Mouse (Mus musculus): ENCODE measurements at regions not wholly inside any gene's neighbourhood (a gene's known extent, or its start where the extent isn't known, plus 50 kb on each side); places are given as distances from the start of the nearest gene placed in this dataset.

DNA sequence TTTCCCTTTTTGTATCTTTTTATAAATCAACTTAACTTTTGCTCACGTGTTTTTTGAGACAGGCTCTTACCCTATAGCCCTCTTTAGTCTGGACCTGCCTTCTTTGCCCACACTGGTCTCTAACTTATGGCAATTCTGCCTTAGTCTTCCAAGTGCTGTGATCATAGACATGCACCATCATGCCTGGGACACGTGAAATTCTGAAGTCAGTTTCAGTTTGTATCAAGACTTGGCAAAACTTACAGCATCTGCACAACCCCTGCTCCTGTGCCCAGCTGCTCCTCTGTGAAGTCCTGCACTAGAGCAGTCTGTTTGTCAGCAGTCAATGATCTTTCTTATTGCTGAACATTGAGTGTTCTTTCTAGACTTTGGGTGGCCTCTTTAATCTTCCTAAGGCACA lies 114.3 kb upstream of the Tsc22d2 start:
- Histone ChIP-seq H3K4me2 (ENCODE audit: low read length) (no peak overlapping the region), H3K9me3 (ENCODE audit: control insufficient read depth, low read length) (no peaks in the 10 kb centered on the region), H3K36me3 (ENCODE audit: control insufficient read depth, insufficient read depth, low read length) (no peaks in the 10 kb centered on the region), H3K27ac (ENCODE audit: low read depth, low read length) (no peak overlapping the region), H3K9ac (ENCODE audit: low read depth, low read length) (no peak overlapping the region), H3K27me3 (replicated peaks; ENCODE audit: control insufficient read depth, insufficient read depth, low read length) (no peaks in the 10 kb centered on the region), H3K4me1 (ENCODE audit: control insufficient read depth, insufficient read depth, low read depth, low read length) (0 out of 2 replicates have a peak, but pooled peaks cover 2% of the 10 kb centered on the region), H3K4me3 (ENCODE audit: low read length) (no peak overlapping the region)
- WGBS: 78% methylated on average over 2 of the region's 2 CpGs
- no peak for ATAC-seq

DNA sequence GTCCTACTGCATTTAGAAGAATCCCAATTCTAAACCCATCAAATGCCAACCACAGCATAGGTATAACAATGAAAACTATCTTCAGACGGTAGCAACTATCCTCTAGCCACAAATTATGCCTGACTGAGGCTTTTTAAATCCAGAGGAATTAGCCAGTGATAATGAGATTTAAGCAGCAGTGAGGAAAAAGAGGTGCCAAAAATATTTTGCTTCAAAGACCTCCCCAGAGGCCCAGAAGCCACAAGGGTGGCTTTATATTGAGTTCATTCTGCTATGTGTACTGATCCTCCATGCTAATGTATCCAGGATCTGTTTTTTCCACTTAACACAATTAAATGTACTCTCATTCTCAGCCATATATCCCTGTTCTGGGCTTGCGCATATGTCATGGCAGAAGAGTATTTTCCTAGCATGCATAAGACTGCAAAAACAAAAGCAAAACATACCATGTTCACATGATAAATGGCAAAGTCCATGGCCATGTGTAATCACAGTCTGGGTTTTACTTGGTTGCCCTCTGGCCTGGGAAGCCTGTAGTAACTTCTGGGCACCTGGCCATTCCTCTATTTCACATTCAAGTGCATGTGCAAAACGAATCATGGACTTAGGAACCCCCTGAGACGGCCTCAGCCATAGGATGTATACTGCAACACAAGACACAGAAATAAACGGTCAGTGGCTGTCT lies 113.6 kb upstream of the Tsc22d2 start:
- H3K9me3 ChIP-seq (ENCODE audit: control insufficient read depth, low read length): no peaks in the 10 kb centered on the region
- WGBS: 53% methylated on average over 5 of the region's 5 CpGs
- no peak overlapping the region for H3K27ac ChIP-seq (ENCODE audit: low read depth, low read length)
- H3K4me2 ChIP-seq (ENCODE audit: low read length): no peak overlapping the region
- no peaks in the 10 kb centered on the region for H3K27me3 ChIP-seq (replicated peaks; ENCODE audit: control insufficient read depth, insufficient read depth, low read length)
- no peak overlapping the region for H3K9ac ChIP-seq (ENCODE audit: low read depth, low read length)
- H3K4me1 ChIP-seq (ENCODE audit: control insufficient read depth, insufficient read depth, low read depth, low read length): 0 out of 2 replicates have a peak, but pooled peaks cover 2% of the 10 kb centered on the region
- ATAC-seq: no peak
- no peak overlapping the region for H3K4me3 ChIP-seq (ENCODE audit: low read length)
- no peaks in the 10 kb centered on the region for H3K36me3 ChIP-seq (ENCODE audit: control insufficient read depth, insufficient read depth, low read length)

DNA sequence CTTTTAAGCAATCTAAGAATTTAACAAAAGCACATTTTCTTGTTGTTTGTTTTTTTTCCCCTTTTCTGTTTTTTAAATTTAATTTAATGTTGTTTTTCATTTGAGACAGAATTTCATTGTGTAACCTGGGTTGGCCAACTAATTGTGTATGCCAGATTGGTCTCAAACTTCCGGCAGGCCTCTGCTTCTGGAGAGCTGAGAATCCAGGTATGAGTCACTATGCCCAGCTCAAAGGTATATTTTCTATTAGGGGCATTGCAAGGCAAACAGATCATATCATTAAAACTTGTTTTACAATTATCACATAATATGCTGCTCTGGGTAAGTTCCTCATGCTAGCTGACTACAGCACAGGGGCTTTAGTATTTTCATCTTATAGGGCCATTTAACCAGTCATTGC lies 112.2 kb upstream of the Tsc22d2 start:
- 0 out of 2 replicates have a peak, but pooled peaks cover 2% of the 10 kb centered on the region for H3K4me1 ChIP-seq (ENCODE audit: control insufficient read depth, insufficient read depth, low read depth, low read length)
- WGBS: 81% methylated on average over 1 of the region's 1 CpGs
- H3K4me2 ChIP-seq (ENCODE audit: low read length): no peak overlapping the region
- H3K9me3 ChIP-seq (ENCODE audit: control insufficient read depth, low read length): no peaks in the 10 kb centered on the region
- H3K27me3 ChIP-seq (replicated peaks; ENCODE audit: control insufficient read depth, insufficient read depth, low read length): no peaks in the 10 kb centered on the region
- H3K4me3 ChIP-seq (ENCODE audit: low read length): no peak overlapping the region
- H3K27ac ChIP-seq (ENCODE audit: low read depth, low read length): no peak overlapping the region
- no peaks in the 10 kb centered on the region for H3K36me3 ChIP-seq (ENCODE audit: control insufficient read depth, insufficient read depth, low read length)
- no peak overlapping the region for H3K9ac ChIP-seq (ENCODE audit: low read depth, low read length)
- no peak for ATAC-seq

DNA sequence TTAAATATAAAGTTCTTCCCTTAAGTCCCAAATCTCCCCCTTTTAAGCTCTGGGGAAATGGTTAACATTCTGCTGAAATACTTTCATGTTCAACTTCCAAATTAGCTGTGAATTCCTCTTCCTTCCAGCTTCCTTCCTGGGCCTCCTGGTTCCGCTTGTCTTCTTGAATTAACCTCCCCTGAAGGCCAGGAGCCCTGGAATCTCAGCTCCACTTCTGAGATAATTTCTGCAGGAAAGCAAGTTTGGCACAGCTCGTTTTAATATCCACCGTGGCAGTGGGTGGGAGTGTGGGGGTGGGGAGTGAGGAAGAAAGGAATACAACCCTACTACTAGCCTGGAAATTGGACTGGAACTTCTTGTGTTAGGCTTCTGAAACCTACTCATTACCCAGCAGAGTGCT lies 110.8 kb upstream of the Tsc22d2 start:
- Histone ChIP-seq H3K36me3 (ENCODE audit: control insufficient read depth, insufficient read depth, low read length) (no peaks in the 10 kb centered on the region), H3K4me3 (ENCODE audit: low read length) (no peak overlapping the region), H3K4me2 (ENCODE audit: low read length) (no peak overlapping the region), H3K9me3 (ENCODE audit: control insufficient read depth, low read length) (no peaks in the 10 kb centered on the region), H3K9ac (ENCODE audit: low read depth, low read length) (no peak overlapping the region), H3K27ac (ENCODE audit: low read depth, low read length) (no peak overlapping the region), H3K4me1 (ENCODE audit: control insufficient read depth, insufficient read depth, low read depth, low read length) (0 out of 2 replicates have a peak, but pooled peaks cover 2% of the 10 kb centered on the region), H3K27me3 (replicated peaks; ENCODE audit: control insufficient read depth, insufficient read depth, low read length) (no peaks in the 10 kb centered on the region)
- 45% methylated on average over 3 of the region's 3 CpGs for WGBS
- ATAC-seq: no peak

DNA sequence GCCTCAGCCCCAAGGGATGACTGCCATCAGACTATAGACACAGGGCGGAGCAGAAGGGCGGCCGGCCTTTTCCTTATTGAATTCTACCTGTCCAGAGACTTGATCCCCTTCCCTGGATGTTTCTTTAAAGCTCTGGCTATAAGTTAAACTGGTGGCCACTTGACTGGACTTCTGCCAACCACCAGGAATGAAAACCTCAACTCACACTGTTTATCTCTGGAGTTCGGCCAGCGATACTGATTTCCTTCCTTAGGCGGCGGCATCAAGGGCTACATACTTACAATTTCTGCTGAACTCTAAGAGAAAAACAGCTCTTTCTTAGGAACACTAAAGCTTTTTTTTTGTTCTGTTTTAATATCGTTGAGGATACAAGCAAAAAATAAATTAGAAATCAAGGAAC lies 104.9 kb upstream of the Tsc22d2 start:
- no peak overlapping the region for H3K4me3 ChIP-seq (ENCODE audit: low read length)
- no peaks in the 10 kb centered on the region for H3K9me3 ChIP-seq (ENCODE audit: control insufficient read depth, low read length)
- no peak for ATAC-seq
- WGBS: 80% methylated on average over 8 of the region's 8 CpGs
- no peak overlapping the region for H3K9ac ChIP-seq (ENCODE audit: low read depth, low read length)
- H3K36me3 ChIP-seq (ENCODE audit: control insufficient read depth, insufficient read depth, low read length): no peaks in the 10 kb centered on the region
- no peak overlapping the region for H3K4me2 ChIP-seq (ENCODE audit: low read length)
- no peaks in the 10 kb centered on the region for H3K4me1 ChIP-seq (ENCODE audit: control insufficient read depth, insufficient read depth, low read depth, low read length)
- no peaks in the 10 kb centered on the region for H3K27me3 ChIP-seq (replicated peaks; ENCODE audit: control insufficient read depth, insufficient read depth, low read length)
- H3K27ac ChIP-seq (ENCODE audit: low read depth, low read length): no peak overlapping the region

DNA sequence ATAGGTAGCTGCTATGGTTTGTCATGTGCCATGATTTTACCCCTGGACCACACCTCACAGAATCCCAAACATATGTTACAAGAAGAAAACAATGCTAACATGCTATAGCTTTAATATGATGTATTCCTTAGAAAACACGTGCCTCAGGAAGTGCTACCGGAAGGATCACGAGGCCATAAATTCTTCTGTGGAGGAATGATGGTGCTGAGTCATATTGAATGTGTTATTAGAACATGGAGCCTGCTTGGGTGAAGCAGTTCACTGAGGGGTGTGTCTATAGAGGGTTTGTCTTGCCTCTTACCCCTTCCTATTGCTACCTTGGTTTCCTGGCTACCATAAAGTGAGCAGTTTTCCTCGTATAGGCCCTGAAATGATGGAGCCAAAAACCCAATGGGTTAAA lies 104.1 kb upstream of the Tsc22d2 start:
- WGBS: 94% methylated on average over 4 of the region's 4 CpGs
- Histone ChIP-seq H3K27ac (ENCODE audit: low read depth, low read length) (no peak overlapping the region), H3K9me3 (ENCODE audit: control insufficient read depth, low read length) (no peaks in the 10 kb centered on the region), H3K4me3 (ENCODE audit: low read length) (no peak overlapping the region), H3K9ac (ENCODE audit: low read depth, low read length) (no peak overlapping the region), H3K36me3 (ENCODE audit: control insufficient read depth, insufficient read depth, low read length) (no peaks in the 10 kb centered on the region), H3K27me3 (replicated peaks; ENCODE audit: control insufficient read depth, insufficient read depth, low read length) (no peaks in the 10 kb centered on the region), H3K4me1 (ENCODE audit: control insufficient read depth, insufficient read depth, low read depth, low read length) (no peaks in the 10 kb centered on the region), H3K4me2 (ENCODE audit: low read length) (no peak overlapping the region)
- no peak for ATAC-seq

DNA sequence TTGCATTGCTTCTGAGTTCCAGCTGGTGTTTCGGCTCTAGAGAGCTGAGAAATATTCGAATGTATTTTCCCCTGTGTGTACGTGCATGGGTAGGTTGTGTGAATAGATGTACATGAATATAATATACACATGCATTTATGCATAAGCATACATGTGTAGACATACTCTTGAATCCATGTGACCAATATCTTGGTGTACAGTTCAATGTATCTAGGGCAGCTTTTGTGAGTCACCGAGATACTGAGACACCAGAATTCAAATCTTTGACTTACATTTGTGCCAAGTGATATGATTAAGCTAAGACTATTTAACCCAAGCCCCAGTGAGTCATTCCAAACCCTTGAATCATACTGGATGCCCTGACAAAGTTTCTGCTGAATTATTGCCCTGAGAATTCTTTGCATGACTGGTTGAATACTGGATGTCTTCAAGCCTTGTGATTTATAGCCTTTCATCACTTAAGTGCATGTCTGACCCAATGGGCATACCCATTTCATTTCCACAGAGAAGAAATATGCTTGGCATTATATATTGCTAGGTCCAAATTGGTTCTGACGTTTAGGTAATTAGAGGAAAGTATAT lies 103.3 kb upstream of the Tsc22d2 start:
- H3K9ac ChIP-seq (ENCODE audit: low read depth, low read length): no peak overlapping the region
- H3K36me3 ChIP-seq (ENCODE audit: control insufficient read depth, insufficient read depth, low read length): no peaks in the 10 kb centered on the region
- no peak for ATAC-seq
- H3K27ac ChIP-seq (ENCODE audit: low read depth, low read length): no peak overlapping the region
- H3K4me3 ChIP-seq (ENCODE audit: low read length): no peak overlapping the region
- no peaks in the 10 kb centered on the region for H3K4me1 ChIP-seq (ENCODE audit: control insufficient read depth, insufficient read depth, low read depth, low read length)
- no peaks in the 10 kb centered on the region for H3K27me3 ChIP-seq (replicated peaks; ENCODE audit: control insufficient read depth, insufficient read depth, low read length)
- 88% methylated on average over 5 of the region's 5 CpGs for WGBS
- no peaks in the 10 kb centered on the region for H3K9me3 ChIP-seq (ENCODE audit: control insufficient read depth, low read length)
- H3K4me2 ChIP-seq (ENCODE audit: low read length): no peak overlapping the region

DNA sequence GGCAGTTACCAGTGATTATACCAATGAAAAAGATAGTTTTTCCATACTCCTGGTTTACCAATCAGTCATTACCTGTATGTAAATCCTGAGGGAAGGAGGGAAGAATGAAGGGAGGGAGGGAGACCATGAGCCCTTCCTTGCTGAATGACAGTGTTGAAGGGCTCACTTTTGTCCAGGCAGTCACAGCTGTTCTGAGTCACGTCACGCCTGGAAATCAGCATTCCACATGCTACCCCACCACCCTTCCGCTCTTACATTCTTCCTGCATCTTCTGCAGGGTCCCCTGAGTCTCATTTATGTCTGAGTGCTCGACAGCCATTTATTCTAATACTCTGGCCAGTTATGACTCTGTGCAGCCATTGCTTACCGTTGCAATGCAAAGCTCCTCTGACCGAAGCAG lies 101.9 kb upstream of the Tsc22d2 start:
- H3K36me3 ChIP-seq (ENCODE audit: control insufficient read depth, insufficient read depth, low read length): no peaks in the 10 kb centered on the region
- no peak overlapping the region for H3K4me3 ChIP-seq (ENCODE audit: low read length)
- H3K9me3 ChIP-seq (ENCODE audit: control insufficient read depth, low read length): no peaks in the 10 kb centered on the region
- no peak overlapping the region for H3K9ac ChIP-seq (ENCODE audit: low read depth, low read length)
- H3K27me3 ChIP-seq (replicated peaks; ENCODE audit: control insufficient read depth, insufficient read depth, low read length): no peaks in the 10 kb centered on the region
- ATAC-seq: no peak
- 63% methylated on average over 6 of the region's 6 CpGs for WGBS
- no peak overlapping the region for H3K4me2 ChIP-seq (ENCODE audit: low read length)
- no peaks in the 10 kb centered on the region for H3K4me1 ChIP-seq (ENCODE audit: control insufficient read depth, insufficient read depth, low read depth, low read length)
- H3K27ac ChIP-seq (ENCODE audit: low read depth, low read length): no peak overlapping the region

DNA sequence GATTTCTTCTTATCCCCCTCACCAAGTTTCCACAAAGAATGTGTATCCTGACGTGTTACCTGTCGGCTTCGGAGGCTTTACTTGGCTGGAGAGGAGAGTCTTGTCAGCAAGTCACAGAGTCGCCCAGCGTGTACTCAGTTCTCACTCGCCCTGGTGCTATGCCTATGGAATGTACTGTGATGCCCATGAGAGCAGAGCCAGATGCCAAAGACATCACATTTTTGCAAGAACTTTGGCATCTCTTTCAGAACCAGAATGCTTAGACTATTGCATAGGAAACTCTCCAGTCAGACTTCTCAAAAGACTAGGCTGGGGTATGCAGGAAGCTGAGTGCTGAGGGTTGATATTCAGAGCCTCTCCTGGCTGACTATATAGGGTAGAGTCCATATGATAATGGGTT lies 99.3 kb upstream of the Tsc22d2 start:
- no peak overlapping the region for H3K9ac ChIP-seq (ENCODE audit: low read depth, low read length)
- H3K27me3 ChIP-seq (replicated peaks; ENCODE audit: control insufficient read depth, insufficient read depth, low read length): no peaks in the 10 kb centered on the region
- H3K27ac ChIP-seq (ENCODE audit: low read depth, low read length): no peak overlapping the region
- no peaks in the 10 kb centered on the region for H3K4me1 ChIP-seq (ENCODE audit: control insufficient read depth, insufficient read depth, low read depth, low read length)
- no peaks in the 10 kb centered on the region for H3K9me3 ChIP-seq (ENCODE audit: control insufficient read depth, low read length)
- no peaks in the 10 kb centered on the region for H3K36me3 ChIP-seq (ENCODE audit: control insufficient read depth, insufficient read depth, low read length)
- no peak overlapping the region for H3K4me2 ChIP-seq (ENCODE audit: low read length)
- ATAC-seq: no peak
- no peak overlapping the region for H3K4me3 ChIP-seq (ENCODE audit: low read length)
- 85% methylated on average over 6 of the region's 6 CpGs for WGBS

Measured in hindbrain, embryonic 16.5 days (tissue).